Mouse (Mus musculus) kidney, adult 9 months (tissue): ENCODE results near the gene Nckap5.

Experiments used
- DNase-seq: peaks from one replicate; pipeline ENCODE4 v3.0.0; 2022

The Nckap5 gene

GRCm38 (mm10) chr1:126700063-126700977, 130.3 kb downstream of the Nckap5 start:
- DNase-seq: no peak

GRCm38 (mm10) chr1:126693585-126693984, 137.0 kb downstream of the Nckap5 start:
- no peak for DNase-seq

- DNase-seq: no peak
Measured at GRCm38 (mm10) chr1:126688593-126688992, 142.0 kb downstream of the Nckap5 start.

- no peak for DNase-seq
Measured at GRCm38 (mm10) chr1:126686678-126687077, 143.9 kb downstream of the Nckap5 start.

- DNase-seq: peak; percentile 41
Measured at GRCm38 (mm10) chr1:126683621-126684445, 146.8 kb downstream of the Nckap5 start.

GRCm38 (mm10) chr1:126681773-126682172, 148.8 kb downstream of the Nckap5 start:
- no peak for DNase-seq

GRCm38 (mm10) chr1:126679348-126679747, 151.3 kb downstream of the Nckap5 start:
- DNase-seq: no peak

GRCm38 (mm10) chr1:126677280-126677679, 153.3 kb downstream of the Nckap5 start:
- DNase-seq: no peak

GRCm38 (mm10) chr1:126676769-126677168, 153.8 kb downstream of the Nckap5 start:
- no peak for DNase-seq

- no peak for DNase-seq
Measured at GRCm38 (mm10) chr1:126675142-126675541, 155.5 kb downstream of the Nckap5 start.

GRCm38 (mm10) chr1:126673238-126673637, 157.4 kb downstream of the Nckap5 start:
- DNase-seq: peak; percentile 16

GRCm38 (mm10) chr1:126670507-126670906, 160.1 kb downstream of the Nckap5 start:
- DNase-seq: no peak

- peak; percentile 9 for DNase-seq
Measured at GRCm38 (mm10) chr1:126660098-126660999, 170.2 kb downstream of the Nckap5 start.

GRCm38 (mm10) chr1:126658731-126659130, 171.9 kb downstream of the Nckap5 start:
- no peak for DNase-seq

GRCm38 (mm10) chr1:126656246-126656645, 174.4 kb downstream of the Nckap5 start:
- DNase-seq: no peak

GRCm38 (mm10) chr1:126652085-126652484, 178.5 kb downstream of the Nckap5 start:
- no peak for DNase-seq

GRCm38 (mm10) chr1:126650806-126651205, 179.8 kb downstream of the Nckap5 start:
- DNase-seq: no peak

- DNase-seq: no peak
Measured at GRCm38 (mm10) chr1:126642751-126643150, 187.8 kb downstream of the Nckap5 start.

GRCm38 (mm10) chr1:126639463-126639862, 191.1 kb downstream of the Nckap5 start:
- no peak for DNase-seq

GRCm38 (mm10) chr1:126637515-126637914, 193.1 kb downstream of the Nckap5 start:
- no peak for DNase-seq

GRCm38 (mm10) chr1:126626206-126626605, 204.4 kb downstream of the Nckap5 start:
- DNase-seq: no peak

- DNase-seq: no peak
Measured at GRCm38 (mm10) chr1:126622036-126622435, 208.6 kb downstream of the Nckap5 start.
